Mouse (Mus musculus) monocyte, adult 5-6 weeks (primary cell): ENCODE measurements around the gene Eea1. TPM values are rescaled to one million over a fixed set of nuclear protein-coding genes. Genes with fewer than 3 reads are reported as not detected.
"Not testable (repeated sequence)": the region's sequence is repeated elsewhere in the genome, so short reads cannot be mapped to it uniquely, and the experiment has no call there.

Source experiments
- ATAC-seq: fragments of 153-309, 156-312 bp; replicated peaks from 2 replicates; pipeline ENCODE4 v1.8.0; 2017; ENCODE audit warnings: mild to moderate bottlenecking; ENCODE audit not compliant: low TSS enrichment, insufficient number of reproducible peaks, severe bottlenecking, poor library complexity, low FRiP score
- total RNA-seq: library from RNA; stranded (forward); fragments of 200-1000, 200-491, 200-594 nt; gene quantifications from 3 replicates; pipeline ENCODE4 v1.2.3, GENCODE M21; 2017

Eea1 gene
- total RNA-seq, result 22.9 to 50.7 TPM (median 30.9 TPM) in 3 replicates

DNA sequence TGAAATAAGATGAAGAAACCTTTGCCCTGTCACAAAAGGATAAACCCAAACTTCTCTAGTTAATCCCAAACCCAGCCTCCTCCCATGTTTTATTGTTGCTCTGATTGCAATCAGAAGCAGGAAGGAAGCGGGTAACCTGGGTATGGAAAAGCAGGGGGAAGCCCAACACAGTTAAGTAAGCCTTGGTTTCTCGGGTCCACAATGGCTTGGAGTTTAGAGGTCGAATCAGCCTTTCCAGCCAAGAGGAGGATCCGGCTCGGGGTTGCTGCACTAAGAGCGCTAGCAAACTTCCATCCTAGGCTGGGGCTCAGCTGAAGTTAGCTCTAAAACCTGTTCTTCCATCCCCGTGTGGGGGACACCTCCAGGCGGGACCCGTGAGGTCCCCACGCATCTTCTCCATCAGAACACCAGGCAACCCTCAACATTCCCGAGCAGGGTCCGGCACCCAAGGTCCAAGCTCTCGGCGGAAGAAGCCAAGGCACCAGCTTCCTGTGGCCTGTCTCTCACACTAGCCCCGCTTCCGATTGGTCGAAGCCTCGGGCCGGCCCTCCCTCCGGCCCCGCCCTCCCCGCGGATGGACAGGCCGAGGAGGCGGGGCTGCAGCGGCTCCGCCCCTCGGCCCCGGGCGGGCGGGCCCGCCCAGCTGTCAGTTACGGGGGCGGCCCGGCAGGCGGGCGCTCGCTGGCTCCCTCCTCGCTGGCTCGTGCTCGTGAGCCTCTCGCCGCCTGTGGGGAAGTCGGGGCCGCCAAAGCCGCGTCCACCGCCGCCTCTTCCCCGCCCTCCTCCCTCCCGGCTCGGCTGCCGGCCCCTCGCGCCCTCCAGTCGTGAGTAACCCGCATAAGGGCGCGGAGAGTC lies at the start of gene Eea1:
TSS of gene Eea1 (plus strand) at position 605 of the 855 bp plus-strand sequence.
- peak; percentile 85 for ATAC-seq

DNA sequence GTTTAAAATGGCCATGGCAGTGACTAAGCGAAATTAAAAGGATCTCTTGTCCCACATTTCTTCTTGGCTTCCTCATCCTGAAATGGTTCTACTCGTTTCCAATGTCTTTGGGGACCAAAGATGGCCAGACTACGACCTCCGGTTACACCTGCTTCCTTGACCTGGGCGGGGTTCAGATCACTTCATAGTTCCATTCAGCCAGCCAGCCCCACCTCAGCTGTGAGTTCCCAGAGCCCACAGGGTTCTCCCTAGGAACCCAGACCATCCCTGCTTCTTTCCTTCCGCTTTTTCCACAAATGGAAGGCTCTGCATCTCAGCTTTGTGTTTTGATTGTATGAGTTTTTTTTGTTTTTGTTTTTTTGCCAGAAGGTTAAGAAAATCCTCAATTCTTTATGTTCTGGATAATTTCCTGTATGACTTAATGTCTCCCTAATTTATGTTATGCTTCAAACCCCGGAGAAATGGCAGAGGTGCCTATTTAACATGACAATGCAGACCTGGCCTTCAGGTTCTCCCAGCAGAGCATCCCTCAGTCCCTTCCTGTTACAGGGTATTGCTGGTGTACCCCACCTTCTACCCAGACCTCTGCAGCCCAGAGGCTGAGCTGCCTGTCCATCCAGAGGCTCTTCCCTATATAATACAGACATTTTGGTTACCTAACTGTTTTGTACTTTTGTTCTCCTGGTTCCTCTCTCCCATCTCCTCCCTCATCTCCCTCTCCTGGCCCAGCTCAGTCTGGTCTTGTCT lies 49.1 kb upstream of the Eea1 start:
- no peak for ATAC-seq

DNA sequence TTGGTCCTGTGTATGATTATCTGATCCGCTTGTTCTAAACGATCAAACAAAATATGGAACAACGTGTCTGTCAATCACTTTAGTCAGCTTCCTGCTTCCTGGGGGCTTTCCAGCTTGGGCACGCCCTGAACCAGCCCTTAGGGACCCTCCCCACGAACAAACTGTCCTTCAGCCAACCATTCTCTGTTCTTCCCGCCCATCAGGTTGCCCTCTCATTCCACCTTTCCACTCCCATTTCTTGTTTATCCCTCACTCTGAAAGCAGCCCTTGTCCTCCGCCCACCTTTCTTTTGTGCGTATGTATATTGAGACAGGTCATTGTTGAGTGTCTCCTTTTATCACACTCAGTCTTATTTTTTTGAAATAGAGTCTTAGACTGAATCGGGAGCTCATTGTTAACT lies 48.3 kb upstream of the Eea1 start:
- ATAC-seq, result no peak

DNA sequence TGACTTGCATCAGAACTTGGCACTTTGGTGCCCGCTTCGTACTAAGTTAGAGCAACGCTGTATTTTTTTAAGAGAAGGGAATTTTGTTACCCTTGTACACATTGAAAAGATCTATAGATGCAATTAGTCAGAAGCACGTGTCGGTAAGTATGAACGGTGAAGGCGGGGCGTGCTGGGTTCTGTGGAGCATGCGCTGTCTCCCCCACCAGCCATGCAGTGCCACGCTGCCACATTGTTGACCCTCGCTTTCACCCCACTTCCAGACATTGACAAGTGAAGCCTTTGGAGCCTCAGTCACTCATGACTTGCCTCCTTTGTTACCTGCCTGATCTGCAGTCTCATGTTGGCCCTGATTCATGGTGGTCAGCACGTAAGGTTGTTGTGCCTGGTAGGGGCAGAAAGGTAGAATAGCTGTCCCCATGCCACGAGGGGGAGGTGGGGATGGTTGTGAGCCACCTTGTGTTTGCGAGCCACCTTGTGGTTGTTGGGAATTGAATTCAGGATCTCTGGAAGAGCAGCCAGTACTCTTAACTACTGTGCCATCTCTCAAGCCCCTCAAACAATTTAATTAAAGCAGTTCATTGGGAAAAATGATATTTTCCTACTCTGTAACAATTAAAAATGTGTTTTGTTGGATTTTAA lies 47.0 kb upstream of the Eea1 start:
- no peak for ATAC-seq

DNA sequence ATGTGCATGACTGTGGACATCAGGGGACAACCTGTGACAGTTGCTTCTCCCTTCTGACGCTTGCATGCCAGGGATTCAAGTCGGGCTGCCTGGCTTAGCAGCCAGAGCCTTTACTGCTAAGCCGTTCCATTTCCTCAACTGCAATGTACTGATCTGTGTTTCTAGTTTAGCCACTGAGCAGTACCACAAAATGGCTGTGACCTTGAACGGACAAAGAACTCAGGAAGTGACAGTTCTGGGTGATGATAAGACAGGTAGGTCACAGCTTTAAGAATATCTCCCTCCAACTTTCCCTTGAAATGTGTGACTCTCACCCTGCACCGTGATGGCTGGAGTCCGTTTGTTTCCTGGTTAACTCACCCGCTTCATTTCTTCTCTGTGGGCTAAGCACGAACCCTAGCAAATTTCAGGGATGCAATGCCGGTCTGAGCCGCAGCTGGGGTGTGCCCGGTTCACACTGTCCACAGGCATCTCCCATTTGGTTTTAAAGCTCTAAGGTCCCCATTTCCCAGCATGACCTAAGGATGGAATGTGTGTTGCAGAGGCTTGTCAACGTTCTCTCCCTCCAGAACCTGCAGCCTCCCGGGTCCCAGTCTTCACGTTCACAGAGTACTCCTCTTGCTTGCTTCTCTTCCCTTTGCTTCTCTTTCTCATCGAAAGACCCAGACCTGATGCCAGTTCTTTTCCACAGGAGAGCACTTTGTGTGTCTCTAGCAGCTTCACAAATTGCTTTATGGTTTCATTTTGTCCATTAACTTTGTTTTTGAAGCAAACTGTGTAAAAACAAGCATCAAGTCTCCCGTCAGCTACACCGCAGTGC lies 46.2 kb upstream of the Eea1 start:
- ATAC-seq, result no peak

DNA sequence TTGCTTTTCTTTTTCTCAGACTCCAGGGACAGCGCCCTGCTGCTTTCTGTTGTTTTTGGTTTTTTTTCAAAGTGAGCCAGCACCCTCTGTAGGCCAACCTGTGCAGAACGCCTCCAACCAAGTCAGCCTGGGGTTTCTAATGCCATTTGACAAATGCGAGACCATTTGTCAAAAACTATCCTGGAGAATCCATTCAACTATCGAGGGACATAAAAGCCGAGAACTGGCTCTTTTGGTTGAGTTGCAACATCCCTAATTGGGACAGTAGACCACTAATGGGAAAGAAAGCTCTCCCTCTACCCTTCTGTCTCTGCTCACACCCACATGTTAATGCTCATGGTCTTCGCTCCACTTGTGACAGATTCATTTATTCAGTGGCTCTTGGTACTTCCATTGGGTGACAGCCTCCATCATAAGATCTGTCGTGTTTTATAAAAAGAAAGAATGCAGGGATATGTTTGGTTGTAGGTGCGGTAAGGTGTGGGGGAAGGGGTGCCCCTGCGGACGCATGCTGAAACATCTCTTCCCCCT lies 45.5 kb upstream of the Eea1 start:
- ATAC-seq, result peak; percentile 67; the same call in 1 of the 2 replicates

DNA sequence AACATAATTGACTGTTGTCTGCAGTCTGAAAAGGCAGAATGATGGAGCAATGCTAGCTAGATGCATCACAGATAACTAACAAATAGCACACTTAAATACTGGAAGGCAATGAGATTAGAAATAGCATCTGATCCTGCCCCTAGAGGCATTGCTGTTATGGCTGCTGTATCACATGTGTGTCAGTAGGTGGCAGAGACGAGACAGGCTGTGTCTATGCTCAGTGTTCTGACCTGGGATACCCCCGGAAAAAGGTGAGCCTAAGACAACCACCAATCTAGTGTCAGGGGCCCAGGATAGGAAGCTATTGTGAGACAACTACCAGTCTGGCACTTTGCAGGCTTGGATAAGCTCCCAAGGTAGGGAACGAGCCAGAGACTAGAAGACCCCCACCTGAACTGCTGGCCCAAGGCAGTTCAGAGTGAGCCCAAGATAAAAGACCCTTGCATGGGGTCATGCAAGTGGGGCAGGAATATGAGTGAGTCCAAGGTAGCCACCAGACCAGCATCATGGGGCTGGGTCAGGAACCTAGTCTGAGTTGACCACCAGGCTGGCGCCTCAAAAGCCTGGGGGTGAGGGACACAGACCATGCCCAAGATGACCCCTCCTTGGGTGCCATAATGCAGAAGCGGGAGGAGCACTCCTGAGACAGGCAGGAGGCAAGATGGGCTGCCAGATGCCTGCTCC lies 41.8 kb upstream of the Eea1 start:
- ATAC-seq, result 0 out of 2 replicates have a peak, but pooled peaks have one; percentile 19

DNA sequence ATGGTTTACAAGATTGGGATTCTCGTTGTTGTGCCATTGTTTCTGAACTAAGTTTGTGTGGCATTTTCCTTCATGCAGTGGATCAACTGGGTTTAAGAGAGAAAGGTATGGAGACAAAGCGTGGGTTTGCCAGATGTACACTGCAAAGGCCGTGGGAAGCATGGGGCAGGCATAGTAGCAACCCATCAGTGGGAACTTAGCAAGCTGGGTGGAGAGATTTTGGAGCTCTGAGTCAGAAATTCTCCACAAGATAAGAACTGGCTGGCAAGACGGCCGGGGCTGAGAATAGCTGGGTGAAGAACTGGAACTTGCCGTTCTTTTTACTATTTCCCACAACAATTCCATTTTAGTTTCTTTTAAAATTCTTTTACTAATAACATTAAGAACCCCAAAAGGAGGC lies 35.8 kb upstream of the Eea1 start:
- no peak for ATAC-seq

DNA sequence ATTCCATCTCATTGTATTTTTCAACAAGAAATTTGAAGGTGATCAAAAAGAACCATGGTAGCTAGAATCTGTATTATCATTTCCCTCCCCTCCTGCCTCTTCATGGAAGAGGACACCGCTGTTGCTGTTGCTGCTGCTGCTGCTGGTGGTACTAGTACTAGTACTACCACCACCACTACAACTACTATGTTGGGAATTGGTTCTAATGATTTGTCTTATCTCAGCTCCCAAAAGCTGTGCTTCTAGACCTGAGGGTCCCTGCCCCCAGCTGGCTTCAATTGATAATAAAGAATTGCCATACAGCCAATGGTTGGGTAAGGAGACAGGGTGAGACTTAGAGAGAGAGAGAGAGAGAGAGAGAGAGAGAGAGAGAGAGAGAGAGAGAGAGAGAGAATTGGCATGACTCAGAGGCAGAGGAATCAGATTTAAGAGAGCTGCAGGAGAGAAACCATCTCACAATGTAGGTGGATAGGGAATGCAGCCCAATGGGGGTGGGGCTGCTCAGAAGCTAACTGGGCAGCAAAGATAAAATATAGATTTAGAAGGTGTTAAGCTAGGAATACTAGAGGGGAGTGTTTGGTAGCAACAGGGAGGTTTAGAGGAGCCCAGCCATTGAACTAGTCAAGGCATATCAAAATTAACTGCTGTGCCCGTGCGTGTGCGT lies 31.1 kb upstream of the Eea1 start:
- ATAC-seq, result no peak

DNA sequence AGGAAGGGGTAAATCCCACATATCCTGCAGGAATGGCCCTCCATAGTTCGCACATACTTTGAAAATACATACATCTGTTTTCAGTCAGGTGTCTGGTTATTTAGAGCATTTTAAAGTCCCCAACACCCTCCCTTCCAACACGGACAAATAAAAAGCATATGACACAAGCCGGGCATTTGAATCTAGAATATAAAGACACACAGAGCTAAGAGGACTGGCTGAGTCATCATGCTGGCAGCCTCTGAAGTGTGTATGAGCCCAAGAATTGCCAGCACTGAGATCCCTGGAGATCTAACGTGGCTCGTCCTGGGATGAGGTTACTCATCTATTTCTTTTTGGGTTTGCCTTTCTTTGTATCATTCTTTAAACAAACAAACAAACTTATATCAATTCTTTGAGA lies 29.4 kb upstream of the Eea1 start:
- no peak for ATAC-seq

DNA sequence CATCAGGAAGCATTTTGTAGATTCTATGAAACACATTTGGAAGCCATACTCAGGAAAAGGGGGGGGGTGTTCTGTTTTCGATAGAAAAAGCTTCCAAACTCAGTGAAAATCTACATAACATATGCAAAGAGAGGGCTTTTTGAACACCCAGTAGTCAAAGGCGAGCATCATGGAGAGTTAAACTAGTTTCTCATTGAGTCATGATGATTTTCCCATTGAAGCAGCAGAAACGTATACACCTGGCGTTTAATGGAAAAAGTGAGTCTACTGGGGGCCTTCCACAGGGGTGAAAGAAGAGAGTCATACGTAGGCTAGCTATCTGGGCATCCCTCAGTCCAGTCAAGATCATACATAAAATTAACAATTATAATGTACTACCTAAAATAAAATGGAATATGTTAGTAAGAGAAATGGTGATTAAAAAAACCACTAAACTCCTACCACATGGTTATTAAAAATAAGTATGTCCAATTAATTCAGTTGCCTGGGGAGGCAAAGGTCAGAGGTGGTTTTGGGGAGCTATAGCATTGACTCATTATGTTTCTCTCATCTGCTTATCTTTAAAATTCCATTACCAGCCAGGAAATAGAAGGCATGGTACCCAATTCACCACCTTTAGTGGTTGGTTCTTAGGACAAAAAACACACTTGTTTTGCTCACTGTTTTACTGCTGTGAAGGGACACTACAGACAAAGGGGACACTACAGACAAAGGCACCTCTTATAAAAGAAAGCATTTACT lies 25.8 kb upstream of the Eea1 start:
- no peak for ATAC-seq

DNA sequence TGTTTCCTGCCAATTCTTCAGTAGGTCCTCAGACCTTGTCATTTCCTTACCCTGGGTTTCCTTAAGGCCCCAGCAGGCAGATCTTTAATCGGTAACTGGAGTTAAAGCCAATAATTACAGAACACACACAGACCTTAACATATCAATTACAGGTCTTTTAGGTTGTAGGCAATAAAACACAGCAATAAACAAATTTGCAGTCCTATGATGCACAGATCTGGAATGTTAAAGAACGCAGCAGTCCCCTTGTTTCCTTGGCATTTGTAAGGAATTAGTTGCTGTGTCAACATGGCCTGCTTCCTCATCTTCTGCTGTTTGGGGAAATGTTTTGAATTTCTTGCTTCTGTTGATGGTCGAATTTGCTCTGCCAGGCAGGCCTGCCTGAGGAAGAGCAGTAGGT lies 21.7 kb upstream of the Eea1 start:
- no peak for ATAC-seq

DNA sequence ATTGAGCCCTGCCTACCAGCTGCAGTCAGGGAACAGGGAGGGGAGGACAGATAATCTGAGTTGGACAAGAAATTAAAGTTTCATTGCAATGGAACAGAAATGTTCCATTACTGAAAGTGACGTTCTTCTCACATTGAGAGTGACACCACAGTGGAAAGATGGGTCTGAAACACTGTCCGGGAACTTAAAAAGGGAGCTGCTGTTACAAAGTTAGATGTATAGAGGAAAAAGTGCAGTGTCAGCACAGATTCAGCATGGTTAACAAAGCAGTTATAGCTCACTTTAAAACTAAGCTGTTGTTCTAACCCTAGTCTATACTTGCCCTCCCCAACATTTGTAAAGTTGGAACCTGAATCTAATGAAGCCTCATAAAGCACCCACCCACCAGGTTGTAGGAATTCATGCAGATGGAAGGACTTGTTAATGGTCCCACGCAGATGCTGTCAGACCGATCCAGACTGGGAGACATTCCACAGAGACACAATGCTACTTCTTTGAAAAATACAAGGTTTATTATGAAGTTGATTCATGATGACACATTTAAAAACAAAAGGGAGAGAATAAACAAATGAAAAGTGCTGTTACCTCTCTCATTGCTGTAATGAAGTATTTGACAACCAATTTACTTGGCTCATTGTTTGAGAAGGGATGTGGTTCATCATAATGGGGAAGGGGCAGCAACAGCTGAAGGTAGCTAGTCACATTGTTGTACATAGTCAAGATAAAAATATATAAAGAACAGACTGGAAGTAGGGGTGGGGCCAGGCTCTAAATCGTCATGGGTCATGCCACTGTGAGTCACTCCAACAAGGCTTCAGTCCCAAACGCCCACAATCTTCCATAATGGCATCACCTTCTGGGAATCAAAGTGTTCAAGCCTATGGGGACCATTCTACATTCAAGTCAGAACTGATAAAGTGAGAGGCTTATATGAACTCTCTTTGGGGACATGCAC lies 16.9 kb upstream of the Eea1 start:
- no peak for ATAC-seq

DNA sequence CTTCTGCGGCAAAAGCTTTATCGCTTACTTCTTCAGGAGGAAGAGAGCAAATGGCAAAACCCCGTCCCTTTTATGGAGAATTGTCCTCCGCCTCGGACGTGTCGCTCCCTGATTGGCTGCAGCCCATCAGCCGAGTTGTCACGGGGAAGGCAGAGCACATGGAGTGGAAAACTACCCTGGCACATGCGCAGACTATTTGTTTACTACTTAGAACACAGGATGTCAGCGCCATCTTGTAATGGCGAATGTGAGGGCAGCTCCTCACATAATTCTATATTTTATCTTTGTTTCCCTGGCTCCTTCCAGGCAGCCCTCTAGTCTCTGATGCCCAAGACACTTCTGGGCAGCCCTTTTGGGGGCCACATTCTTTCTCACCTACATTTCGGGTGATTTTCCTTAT lies 6.8 kb upstream of the Eea1 start:
- ATAC-seq, result not testable (repeated sequence)

DNA sequence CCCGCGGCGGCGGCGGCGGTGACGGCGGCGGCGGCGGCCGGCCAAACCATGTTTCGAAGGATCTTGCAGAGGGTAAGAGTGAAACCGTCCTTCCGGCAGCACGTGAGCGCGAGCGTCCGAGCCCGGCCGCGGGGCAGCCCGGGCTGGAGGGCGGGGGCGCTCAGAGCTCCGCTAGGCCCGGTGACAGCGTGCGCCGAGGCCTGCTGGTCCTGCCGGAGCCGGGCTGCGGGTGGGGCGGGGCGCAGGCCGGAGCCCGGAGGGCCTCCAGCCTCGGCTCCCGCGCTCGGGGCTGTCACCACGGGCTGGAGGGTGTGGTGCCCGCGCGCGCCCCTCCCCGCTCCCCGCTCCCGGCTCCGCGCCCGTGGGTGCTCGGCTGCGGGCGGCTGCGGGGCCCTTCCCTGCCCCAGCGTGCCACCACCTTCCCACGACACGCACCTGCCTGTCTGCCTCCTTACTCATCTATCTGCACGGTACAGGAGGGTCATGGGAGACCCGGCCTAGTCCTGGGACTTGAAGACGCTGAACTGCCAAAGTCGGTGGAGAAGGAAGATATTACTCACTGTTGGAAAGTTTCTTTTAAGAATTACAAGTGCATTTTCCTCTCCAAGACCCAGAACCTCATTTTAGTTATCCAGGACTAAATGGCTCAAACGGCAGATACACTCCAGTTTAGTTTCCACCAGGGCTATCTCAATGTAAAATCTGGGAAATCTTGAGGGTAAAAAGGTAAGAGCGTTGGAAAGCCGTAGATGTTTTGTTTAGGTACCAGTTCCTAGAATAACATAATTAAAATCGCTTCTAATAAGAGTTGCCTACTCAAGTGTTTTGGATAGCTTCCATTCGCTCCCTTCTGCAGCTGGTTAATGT lies 684 bp downstream of the Eea1 start:
- ATAC-seq, result peak; percentile 4; the same call in 1 of the 2 replicates
